Mouse (Mus musculus) gastrocnemius, postnatal 14 days (tissue): ENCODE measurements around the gene 1700003E16Rik. TPM values are rescaled to one million over a fixed set of nuclear protein-coding genes. Genes with fewer than 3 reads are reported as not detected.
A peak's percentile ranks its signal among the peaks of the same experiment; 100 is the strongest.

Experiments
- DNase-seq: peaks from one replicate; pipeline ENCODE4 v3.0.0; 2021; ENCODE audit warnings: mixed read lengths
- intact Hi-C: fragments of 180-260 bp; cut with DNase I; formaldehyde crosslinking; loops from one replicate; pipeline ENCODE4 v1.15.1; 2025; ENCODE audit warnings: low total_unique reads
- long read RNA-seq, 2 experiments: library from polyadenylated mRNA; stranded (forward); transcript quantifications; one replicate each; pipeline ENCODE4 v2.0.0; 2021
- total RNA-seq, 2 experiments: library from RNA; stranded (reverse); gene quantifications; 2 replicates each; pipeline ENCODE4 v1.2.3; 2021

1700003E16Rik gene
- not detected for total RNA-seq
- long read RNA-seq, experiment 1, result 0 reads
- long read RNA-seq, experiment 2, result 0 reads

- intact Hi-C loops, result no loop called here
- peak; percentile 54 for DNase-seq
Measured at GRCm38 (mm10) chr6:83156259-83156684, at the start of gene 1700003E16Rik, which contains the start of gene Wdr54. TSS of gene 1700003E16Rik (plus strand) at chr6:83156404. TSS of gene Wdr54 (minus strand) at chr6:83156397.

DNA sequence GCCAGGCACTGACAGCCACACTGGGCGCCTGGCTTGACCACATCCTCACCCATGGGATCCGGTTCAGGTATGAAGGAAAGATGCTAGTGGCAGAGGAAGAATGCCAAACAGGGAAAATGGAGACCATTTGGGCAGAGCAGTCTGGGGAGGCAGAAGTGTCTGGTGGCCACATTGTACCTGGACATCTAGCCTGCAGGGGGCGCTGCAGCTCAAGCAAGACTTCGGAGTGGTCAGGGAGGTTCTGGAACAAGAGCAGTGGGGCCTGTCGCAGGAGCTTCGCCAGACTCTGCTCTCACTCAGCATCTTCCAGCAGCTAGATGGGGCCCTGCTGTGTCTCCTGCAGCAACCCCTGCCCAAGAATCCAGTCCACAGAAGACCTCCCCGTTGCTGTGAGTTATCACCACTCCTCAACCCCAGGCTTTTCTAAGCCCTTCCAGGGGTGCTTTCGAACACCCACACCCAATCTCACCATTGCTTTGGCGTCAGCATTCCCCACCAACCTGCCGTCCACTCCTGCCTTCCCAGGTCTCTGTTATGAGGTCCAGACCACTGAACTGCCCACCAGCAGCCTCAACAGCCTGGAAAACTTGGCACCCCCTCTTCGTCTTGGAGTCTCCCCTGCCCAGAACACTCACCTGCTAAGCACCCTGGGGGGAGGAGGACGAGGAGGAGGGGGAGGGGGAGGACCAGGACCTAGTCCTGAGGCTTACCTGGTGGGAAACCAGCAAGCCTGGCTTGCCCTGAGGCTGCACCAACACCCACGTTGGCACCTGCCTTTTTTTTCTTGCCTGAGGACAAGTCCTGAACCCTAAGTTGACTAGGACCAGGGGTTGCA, 48.4 kb upstream of the 1700003E16Rik start:
- intact Hi-C loops, result no loop called here
- DNase-seq, result peak; percentile 84

GRCm38 (mm10) chr6:83108762-83109668, 47.2 kb upstream of the 1700003E16Rik start, which contains the start of gene Mrpl53:
TSS of gene Mrpl53 (plus strand) at chr6:83109040.
- peak; percentile 83 for DNase-seq
- intact Hi-C loops, result no loop called here

DNA sequence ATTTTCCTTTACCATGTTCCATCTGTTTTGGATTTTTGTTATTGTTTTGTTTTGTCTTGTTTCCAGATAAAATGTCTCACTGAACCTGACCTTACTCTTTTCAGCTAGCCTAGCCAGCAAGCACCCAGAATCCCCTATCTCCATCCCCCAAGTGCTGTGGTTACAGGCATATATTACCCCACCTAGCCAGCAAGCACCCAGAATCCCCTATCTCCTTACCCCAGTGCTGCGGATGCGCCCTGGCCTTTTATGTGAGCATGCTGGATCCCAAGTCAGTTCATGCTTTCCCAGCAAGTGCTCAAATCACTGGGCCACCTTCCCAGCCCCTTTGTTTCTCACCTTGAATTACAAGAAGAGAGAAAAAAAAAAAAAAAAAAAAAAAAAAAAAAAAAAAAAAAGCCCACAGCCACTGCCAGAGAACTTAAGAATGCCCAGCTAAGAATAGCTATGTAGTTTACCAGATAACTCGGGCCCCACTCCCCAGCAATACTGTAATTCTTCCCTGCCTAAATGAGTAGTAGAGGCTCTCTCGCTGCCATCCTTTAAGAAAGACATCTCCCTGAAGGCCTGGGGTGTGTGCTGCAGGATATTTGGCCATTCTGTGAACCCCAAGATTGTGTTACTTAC, 44.6 kb upstream of the 1700003E16Rik start:
- no peak for DNase-seq
- intact Hi-C loops, result no loop called here

DNA sequence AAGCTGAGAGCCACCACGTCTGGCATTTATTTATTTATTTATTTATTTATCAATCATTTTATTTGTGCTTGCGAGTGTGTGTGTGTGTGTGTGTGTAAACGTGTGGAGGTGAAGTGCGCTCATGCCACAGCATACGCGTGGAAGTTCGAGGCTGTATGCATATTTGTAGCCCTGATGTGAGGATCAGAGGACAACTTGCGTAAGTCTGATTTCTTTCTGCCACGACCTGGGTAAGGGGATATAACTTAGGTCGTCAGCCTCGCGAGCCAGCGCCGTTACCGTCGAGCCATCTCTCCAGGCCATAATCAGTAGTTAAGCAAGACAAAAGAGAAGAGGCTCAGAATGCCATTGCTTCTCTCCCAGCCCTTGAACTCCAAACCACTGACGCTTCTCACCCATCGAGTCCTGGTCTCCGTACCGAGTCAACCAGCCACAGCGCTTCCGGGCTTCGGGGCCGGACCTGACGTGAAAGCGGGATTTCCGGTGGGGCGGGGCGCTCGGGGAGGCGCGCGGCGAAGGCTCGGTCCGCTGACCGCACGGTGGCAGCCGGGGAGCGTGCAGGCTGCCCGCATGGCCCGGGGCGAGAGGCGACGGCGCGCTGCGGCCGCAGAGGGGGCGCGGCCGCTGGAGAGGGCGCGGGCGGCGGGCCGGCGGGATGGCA, 41.1 kb upstream of the 1700003E16Rik start, which contains the start of gene Mogs:
TSS of gene Mogs (plus strand) at position 486 of the 661 bp plus-strand sequence.
- peak; percentile 96 for DNase-seq
- intact Hi-C loops, result loop anchor here (5.0 kb wide), 1 partner anchor 47 kb away; no protein-coding TSS in a partner anchor

GRCm38 (mm10) chr6:83115682-83116372, 40.4 kb upstream of the 1700003E16Rik start:
- intact Hi-C loops, result loop anchor here (5.0 kb wide), 1 partner anchor 46 kb away; no protein-coding TSS in a partner anchor
- DNase-seq, result no peak

- DNase-seq, result no peak
- intact Hi-C loops, result loop anchor here (5.0 kb wide), 1 partner anchor 46 kb away; no protein-coding TSS in a partner anchor
Measured at GRCm38 (mm10) chr6:83116373-83117164, 39.6 kb upstream of the 1700003E16Rik start.

DNA sequence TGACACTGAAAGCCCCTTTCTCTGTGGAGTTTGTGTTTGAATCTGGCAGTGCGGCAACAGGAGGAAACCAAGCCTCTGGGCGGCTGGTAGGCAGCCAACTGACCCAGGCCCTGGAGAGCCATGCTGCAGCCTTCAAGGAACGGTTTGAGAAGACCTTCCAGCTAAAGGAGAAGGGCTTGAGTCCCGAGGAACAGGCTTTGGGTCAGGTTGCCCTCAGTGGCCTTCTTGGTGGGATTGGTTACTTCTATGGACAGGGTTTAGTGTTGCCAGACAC, 39.1 kb upstream of the 1700003E16Rik start:
- intact Hi-C loops, result loop anchor here (5.0 kb wide), 1 partner anchor 45 kb away; no protein-coding TSS in a partner anchor
- no peak for DNase-seq

- DNase-seq, result no peak
- intact Hi-C loops, result loop anchor here (5.0 kb wide), 1 partner anchor 45 kb away; no protein-coding TSS in a partner anchor
Measured at GRCm38 (mm10) chr6:83117616-83118015, 38.6 kb upstream of the 1700003E16Rik start.

GRCm38 (mm10) chr6:83118369-83118768, 37.8 kb upstream of the 1700003E16Rik start:
- intact Hi-C loops, result loop anchor here (5.0 kb wide), 1 partner anchor 44 kb away; no protein-coding TSS in a partner anchor
- no peak for DNase-seq

DNA sequence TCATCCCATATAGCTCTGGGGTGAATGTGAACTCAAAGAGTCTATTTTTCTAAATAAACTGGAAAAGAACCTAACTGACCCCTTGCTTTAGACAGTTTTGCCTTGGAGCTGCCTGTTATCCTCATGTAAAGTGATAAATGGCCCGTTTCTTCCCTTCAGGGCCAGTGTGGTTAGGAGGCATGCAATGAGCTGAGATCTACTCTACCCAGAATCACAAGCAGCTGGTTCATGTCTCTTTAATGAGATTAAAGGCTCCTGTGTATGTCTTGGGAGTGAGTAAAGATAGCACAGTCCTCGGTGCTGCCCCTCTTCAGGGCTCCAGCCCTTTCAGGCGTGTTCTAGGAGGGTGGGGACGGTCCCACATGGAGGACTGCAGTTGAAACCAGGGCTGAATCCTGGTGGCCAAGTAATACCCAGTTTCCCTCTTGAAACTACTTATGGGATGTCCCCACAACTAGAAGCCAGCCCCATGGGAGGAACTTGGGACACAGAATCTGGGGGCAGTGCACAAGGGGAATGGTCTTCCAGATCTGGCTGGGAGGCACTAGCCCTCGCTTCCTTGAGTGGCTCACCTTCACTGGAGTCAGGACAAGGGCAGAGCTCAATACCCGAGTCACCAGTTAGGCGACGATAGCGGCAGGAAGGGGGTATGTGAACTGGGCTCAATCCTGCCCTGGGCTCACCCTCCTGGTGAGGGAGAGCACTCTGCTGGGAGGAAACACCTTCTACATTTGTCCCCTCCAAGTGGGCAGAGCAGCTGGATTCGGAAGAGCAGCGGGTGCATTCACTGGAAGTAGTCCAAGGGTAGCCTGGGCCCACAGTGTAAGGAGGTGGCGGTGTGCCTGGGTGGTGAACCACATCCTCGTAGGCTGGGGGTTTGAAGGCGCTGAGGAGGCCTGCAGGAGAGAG, 37.1 kb upstream of the 1700003E16Rik start:
- intact Hi-C loops, result loop anchor here (5.0 kb wide), 1 partner anchor 43 kb away; no protein-coding TSS in a partner anchor
- DNase-seq, result no peak

- intact Hi-C loops, result loop anchor here (5.0 kb wide), 1 partner anchor 43 kb away; no protein-coding TSS in a partner anchor
- no peak for DNase-seq
Measured at GRCm38 (mm10) chr6:83119734-83120051, 36.5 kb upstream of the 1700003E16Rik start.

DNA sequence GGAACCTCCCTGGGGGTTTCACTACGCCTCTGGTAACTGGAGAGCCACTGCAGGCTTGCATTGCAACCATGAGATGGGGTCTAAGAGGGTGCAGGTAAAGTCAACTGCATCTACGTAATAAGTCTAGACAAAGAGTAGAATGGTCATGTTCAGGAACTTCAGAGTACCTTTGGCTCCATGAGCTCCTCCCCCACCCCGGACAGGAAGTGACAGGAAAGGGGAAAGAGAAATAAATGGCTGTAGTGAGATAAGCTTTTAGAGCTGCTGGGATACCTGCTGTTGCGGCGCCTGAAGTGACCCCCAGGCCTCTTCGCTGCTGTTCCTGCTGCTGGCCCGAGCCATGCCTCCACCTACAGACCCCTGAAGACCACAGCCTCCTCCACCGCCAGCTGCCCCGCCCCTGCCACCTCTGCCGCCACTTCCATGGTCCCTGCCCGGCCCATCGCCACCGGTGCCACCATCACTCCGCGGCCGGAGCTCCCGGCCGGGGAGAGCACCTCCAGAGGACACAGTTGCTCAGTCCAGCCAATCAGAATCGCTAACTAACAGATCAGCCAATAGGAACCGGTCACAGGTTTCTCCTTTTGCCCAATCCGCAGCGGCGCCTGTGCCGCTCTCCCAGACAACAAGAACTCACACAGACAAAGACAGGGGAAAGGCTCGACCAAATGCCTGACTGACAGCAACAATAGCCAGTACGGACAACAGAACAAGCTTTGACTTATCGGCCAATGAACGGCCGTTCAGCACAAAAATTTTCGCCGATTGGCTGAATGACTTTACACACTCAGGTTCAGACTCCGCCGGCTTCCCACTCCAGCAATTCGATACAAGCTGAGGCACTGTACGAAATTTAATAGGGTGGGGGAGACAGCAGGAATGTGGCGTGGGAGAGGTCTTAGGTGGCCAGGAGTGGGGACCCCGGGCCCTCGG, 35.0 kb upstream of the 1700003E16Rik start, which contains the start of gene Wbp1:
TSS of gene Wbp1 (minus strand) at position 630 of the 933 bp plus-strand sequence.
- intact Hi-C loops, result no loop called here
- DNase-seq, result peak; percentile 90

GRCm38 (mm10) chr6:83121863-83122710, 34.1 kb upstream of the 1700003E16Rik start:
- peak; percentile 37 for DNase-seq
- intact Hi-C loops, result no loop called here
